Mouse (Mus musculus) Patski (cell line): ENCODE data around the gene Olfr1417. TPM values are rescaled to one million over a fixed set of nuclear protein-coding genes. Genes with fewer than 3 reads are reported as not detected.
"Not testable (repeated sequence)": the region's sequence is repeated elsewhere in the genome, so short reads cannot be mapped to it uniquely, and the experiment has no call there.

ENCODE experiments used
- ATAC-seq: fragments of 100-300 bp; one replicate; pipeline ENCODE4 v1.8.0; 2021
- CTCF ChIA-PET: fragments of 350-600 bp; sonication (Branson Sonifier 250); formaldehyde crosslinking; loops from one replicate; lab custom pipeline; 2022; ENCODE audit warnings: inconsistent platforms; lab: Charles Lee
- POLR2A ChIA-PET: fragments of 350-600 bp; sonication (Branson Sonifier 250); formaldehyde crosslinking; loops from one replicate; lab custom pipeline; 2022; ENCODE audit warnings: antibody characterized with exemption, inconsistent platforms; lab: Charles Lee
- DNase-seq: peaks from one replicate; pipeline ENCODE4 v3.0.0-alpha.2; 2011; ENCODE audit warnings: low read depth, low spot score
- H3K27me3 ChIP-seq: fragments of 371-371 bp; one replicate; pipeline ENCODE4 v1.5.1; 2021
- CTCF ChIP-seq: fragments of 100-300 bp; IDR thresholded peaks from one replicate; pipeline ENCODE4 v1.5.1; 2021
- in situ Hi-C: fragments of 300-500 bp; cut with MboI; formaldehyde crosslinking; loops from 3 replicates; pipeline ENCODE4 v1.11.1; 2018; ENCODE audit warnings: low pct_unique_long_range_greater_than_20kb, mixed read lengths
- polyA plus RNA-seq: library from polyadenylated mRNA; unstranded; gene quantifications from one replicate; pipeline ENCODE4 v1.2.3, GENCODE M21; 2021

Gene Olfr1417
- polyA plus RNA-seq, result 1.1 TPM

- ATAC-seq (no peak), DNase-seq (no peak)
- no peak for TF ChIP-seq CTCF
- H3K27me3 ChIP-seq, result peaks cover 33% of the 10 kb centered on the region
- POLR2A ChIA-PET, result no interaction called here
- CTCF ChIA-PET, result no interaction called here
- in situ Hi-C loops, result no loop called here
Measured at GRCm38 (mm10) chr19:11839119-11839518, at the start of gene Olfr1417. Gene Olfr1417 (minus strand): TSS chr19:11839219.

GRCm38 (mm10) chr19:11886265-11886664 is 47.2 kb upstream of the Olfr1417 start, which contains the start of gene Olfr1420:
Gene Olfr1420 (plus strand): TSS chr19:11886565.
- H3K27me3 ChIP-seq, result peaks cover 71% of the 10 kb centered on the region
- TF ChIP-seq CTCF, result no peak
- ChIA-PET CTCF (no interaction called here), POLR2A (no interaction called here)
- DNase-seq (no peak), ATAC-seq (no peak)
- in situ Hi-C loops, result no loop called here

- DNase-seq, CTCF ChIA-PET, ATAC-seq, in situ Hi-C loops, POLR2A ChIA-PET: not testable (repeated sequence)
- peaks cover 40% of the 10 kb centered on the region for H3K27me3 ChIP-seq
Measured at GRCm38 (mm10) chr19:11878404-11878803, 39.4 kb upstream of the Olfr1417 start.

GRCm38 (mm10) chr19:11875006-11875405 is 36.0 kb upstream of the Olfr1417 start, which contains the start of gene Olfr1419:
Gene Olfr1419 (minus strand): TSS chr19:11875106.
- in situ Hi-C loops, result no loop called here
- CTCF ChIA-PET, result no interaction called here
- ATAC-seq (no peak), DNase-seq (no peak)
- POLR2A ChIA-PET, result interaction anchor here (0.6 to 1.2 kb wide), 2 partner anchors 25 to 36 kb away, joined by 3 read pairs; no protein-coding TSS in a partner anchor
- no peak for TF ChIP-seq CTCF
- H3K27me3 ChIP-seq, result peaks cover 39% of the 10 kb centered on the region

GRCm38 (mm10) chr19:11867837-11868236 is 28.8 kb upstream of the Olfr1417 start:
- CTCF ChIA-PET, result interaction anchor here (1.3 to 1.5 kb wide), 2 partner anchors 24 to 63 kb away, joined by 3 read pairs; no protein-coding TSS in a partner anchor
- peak; percentile 32 for TF ChIP-seq CTCF
- POLR2A ChIA-PET, result no interaction called here
- ATAC-seq (no peak), DNase-seq (no peak)
- in situ Hi-C loops, result no loop called here
- peaks cover 33% of the 10 kb centered on the region for H3K27me3 ChIP-seq

GRCm38 (mm10) chr19:11860966-11861365 is 21.9 kb upstream of the Olfr1417 start, which contains the start of gene Olfr1418:
Gene Olfr1418 (minus strand): TSS chr19:11861066.
- H3K27me3 ChIP-seq, result peaks cover 27% of the 10 kb centered on the region
- in situ Hi-C loops, result no loop called here

GRCm38 (mm10) chr19:11856506-11856905 is 17.5 kb upstream of the Olfr1417 start:
- H3K27me3 ChIP-seq, result peaks cover 22% of the 10 kb centered on the region
- no peak for TF ChIP-seq CTCF
- DNase-seq, result no peak
- ChIA-PET POLR2A (no interaction called here), CTCF (no interaction called here)
- in situ Hi-C loops, result no loop called here
- ATAC-seq, result no peak

More at GRCm38 (mm10) chr19:11860966-11861365, 21.9 kb upstream of the Olfr1417 start, which contains the start of gene Olfr1418:
- ATAC-seq (no peak), DNase-seq (no peak)
- ChIA-PET CTCF (no interaction called here), POLR2A (no interaction called here)
- no peak for TF ChIP-seq CTCF

- ChIA-PET POLR2A (no interaction called here), CTCF (no interaction called here)
- in situ Hi-C loops, result no loop called here
- peaks cover 12% of the 10 kb centered on the region for H3K27me3 ChIP-seq
- TF ChIP-seq CTCF, result no peak
- DNase-seq (no peak), ATAC-seq (no peak)
Measured at GRCm38 (mm10) chr19:11854821-11855220, 15.8 kb upstream of the Olfr1417 start.

- in situ Hi-C loops, result no loop called here
- ChIA-PET CTCF (interaction anchor here (1.4 kb wide), 1 partner anchor 23 kb away, joined by 4 read pairs; no protein-coding TSS in a partner anchor), POLR2A (no interaction called here)
- DNase-seq (no peak), ATAC-seq (no peak)
- peaks cover 5% of the 10 kb centered on the region for H3K27me3 ChIP-seq
- TF ChIP-seq CTCF, result no peak
Measured at GRCm38 (mm10) chr19:11852652-11853051, 13.6 kb upstream of the Olfr1417 start.

- no peak for TF ChIP-seq CTCF
- no peak for DNase-seq
- in situ Hi-C loops, result no loop called here
- POLR2A ChIA-PET, result no interaction called here
- peaks cover 12% of the 10 kb centered on the region for H3K27me3 ChIP-seq
- ATAC-seq, result no peak
- CTCF ChIA-PET, result no interaction called here
Measured at GRCm38 (mm10) chr19:11846333-11846732, 7.3 kb upstream of the Olfr1417 start.

GRCm38 (mm10) chr19:11823346-11824065 is 15.5 kb downstream of the Olfr1417 start:
- POLR2A ChIA-PET, result no interaction called here
- TF ChIP-seq CTCF, result no peak
- ATAC-seq (no peak), DNase-seq (no peak)
- in situ Hi-C loops, result no loop called here
- H3K27me3 ChIP-seq, result no peaks in the 10 kb centered on the region
- CTCF ChIA-PET, result no interaction called here
